Mouse (Mus musculus) erythroblast, embryonic 14.5 days (primary cell): ENCODE results near the gene Ppp1r2.
"Not testable (repeated sequence)": the region's sequence is repeated elsewhere in the genome, so short reads cannot be mapped to it uniquely, and the experiment has no call there.

Source experiments
- GATA1 ChIP-seq: IDR thresholded peaks from 2 replicates; pipeline ENCODE4 v1.6.1; 2012; ENCODE audit warnings: low read length, inconsistent platforms, mixed read lengths
- TAL1 ChIP-seq: IDR thresholded peaks from 3 replicates; pipeline ENCODE4 v1.6.1; 2012; ENCODE audit warnings: low read length, inconsistent platforms, mixed read lengths

- not testable (repeated sequence) for TF ChIP-seq GATA1, TAL1
Measured at GRCm38 (mm10) chr16:31316246-31317143, 41.4 kb upstream of the Ppp1r2 start.
